Mouse (Mus musculus) left cerebral cortex, adult 11 months (tissue): ENCODE measurements around the gene Upk1a.

ENCODE experiments used
- DNase-seq: peaks from one replicate; pipeline ENCODE4 v3.0.0; 2022; ENCODE audit warnings: low spot score

Upk1a gene

DNA sequence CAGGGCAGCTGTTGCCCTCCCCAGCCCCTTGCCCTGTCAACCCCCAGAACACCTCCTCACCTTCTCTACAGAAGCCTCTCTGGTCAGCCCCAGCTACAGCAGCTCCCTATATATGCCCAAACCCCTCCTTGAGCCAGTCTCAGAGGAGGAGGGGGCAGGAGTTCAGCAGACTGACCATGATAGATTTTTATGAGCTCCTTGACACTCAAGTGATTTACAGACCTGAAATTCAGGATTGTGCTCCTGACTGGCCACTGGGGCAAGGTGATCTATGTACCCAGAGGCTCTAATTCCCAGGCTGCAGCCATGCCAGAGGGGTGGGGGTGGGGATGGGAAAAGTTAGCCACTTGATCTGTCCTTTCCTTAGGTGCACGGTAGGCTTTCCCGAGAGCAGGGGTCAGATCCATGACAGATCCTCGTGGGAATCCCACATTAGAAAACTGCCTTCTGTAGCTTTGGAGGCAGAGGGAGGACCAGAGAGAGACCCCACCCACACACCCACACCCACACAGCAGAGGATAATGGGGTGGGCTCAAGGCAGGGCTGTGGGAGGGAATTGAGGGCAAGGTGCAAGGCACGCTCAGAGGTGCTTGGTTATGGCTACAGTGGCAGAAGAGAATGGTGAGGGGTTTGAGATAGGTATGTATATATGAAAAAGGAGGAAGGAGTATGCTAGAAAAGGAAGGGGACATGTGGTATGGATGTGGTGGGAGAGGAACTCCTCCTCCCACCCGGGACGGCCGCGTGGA lies at the start of gene Upk1a:
Gene Upk1a, minus strand, starts transcription at position 194 of the 749 bp plus-strand sequence.
- DNase-seq: no peak

DNA sequence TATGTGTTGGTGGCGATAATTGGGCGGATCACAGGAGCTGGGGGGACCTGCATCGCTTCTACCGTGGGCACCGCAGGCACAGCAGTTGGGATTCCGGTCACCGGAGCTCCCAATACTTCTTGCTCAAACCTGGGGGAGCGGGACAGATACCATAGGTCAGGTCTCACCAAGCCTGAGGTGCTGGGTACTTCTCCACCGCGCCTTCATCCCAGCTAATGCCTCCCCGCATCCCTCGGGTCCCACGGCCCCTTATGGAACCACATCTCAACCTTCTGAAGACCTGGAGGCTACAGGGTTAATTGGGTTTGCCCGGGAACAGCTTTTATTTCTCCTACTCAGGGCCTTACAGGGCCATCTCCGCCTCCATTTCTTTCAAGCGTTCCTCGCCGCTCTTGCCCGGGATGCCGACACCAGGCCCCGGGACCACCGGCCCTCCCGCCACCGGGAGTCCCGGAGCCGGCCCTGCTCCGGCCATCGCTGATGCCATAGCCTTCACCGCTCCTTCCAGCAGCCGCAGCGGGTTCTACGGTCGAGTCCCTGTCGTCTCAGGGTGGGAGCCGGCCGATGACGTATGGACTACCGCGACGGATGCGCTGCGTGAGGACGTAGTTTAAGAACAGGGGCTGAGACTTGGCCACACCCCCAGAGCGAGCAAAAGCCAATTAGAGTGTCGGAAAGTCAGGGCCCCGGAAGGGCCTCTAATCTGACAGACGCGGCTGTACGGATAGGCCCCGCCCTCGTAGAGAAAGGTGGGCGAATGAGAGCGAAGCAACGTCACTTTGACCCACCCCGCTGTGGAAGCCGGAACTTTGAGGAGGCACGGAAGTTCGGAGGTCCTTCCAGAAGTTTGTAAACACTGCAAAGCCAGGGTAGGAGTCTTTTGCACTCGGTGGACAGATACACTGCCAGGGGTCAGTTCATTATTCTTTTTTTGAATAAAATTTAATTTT lies 37.2 kb upstream of the Upk1a start, which contains the start of gene Rbm42:
Gene Rbm42, minus strand, starts transcription at position 727 of the 950 bp plus-strand sequence.
- DNase-seq: peak; percentile 99

DNA sequence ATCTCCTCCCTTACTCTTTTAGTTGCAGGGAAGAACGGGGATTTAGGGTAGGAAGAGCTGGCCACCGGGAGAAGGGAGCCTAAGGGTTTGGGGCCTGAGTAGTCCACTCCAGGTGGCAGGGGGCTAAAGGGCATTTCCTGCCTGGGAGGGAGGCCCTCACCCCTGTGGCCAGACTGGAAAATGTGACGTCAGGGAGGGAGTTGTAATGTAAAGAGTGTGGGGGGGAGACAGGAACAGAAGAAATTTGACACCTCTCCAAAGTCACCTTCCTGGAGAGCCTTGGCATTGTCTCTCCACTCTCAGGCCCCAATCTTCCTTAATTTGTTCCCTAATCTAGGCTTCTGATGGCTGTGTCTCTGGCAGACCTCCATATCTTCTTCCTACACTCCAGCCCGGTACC lies 26.4 kb upstream of the Upk1a start:
- no peak for DNase-seq

DNA sequence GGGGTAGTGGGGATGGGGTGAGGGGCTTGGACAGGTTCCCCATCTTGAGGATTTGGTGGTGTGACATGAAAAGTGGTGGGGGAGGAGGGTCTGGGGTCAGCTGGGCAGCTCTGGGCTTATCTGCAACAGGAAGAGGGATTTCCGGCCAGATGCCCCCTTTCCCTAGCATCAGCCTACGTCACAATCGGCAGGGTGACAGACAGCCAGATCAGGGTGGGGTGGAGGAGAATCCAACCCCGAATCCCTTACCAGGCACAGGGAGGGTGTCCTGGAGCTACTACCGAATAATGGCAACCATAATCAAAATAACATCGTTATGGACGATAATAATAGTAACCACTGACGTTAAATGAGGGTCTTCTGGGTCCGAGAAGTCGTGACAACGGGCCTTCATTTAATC lies 23.7 kb upstream of the Upk1a start:
- DNase-seq: no peak

DNA sequence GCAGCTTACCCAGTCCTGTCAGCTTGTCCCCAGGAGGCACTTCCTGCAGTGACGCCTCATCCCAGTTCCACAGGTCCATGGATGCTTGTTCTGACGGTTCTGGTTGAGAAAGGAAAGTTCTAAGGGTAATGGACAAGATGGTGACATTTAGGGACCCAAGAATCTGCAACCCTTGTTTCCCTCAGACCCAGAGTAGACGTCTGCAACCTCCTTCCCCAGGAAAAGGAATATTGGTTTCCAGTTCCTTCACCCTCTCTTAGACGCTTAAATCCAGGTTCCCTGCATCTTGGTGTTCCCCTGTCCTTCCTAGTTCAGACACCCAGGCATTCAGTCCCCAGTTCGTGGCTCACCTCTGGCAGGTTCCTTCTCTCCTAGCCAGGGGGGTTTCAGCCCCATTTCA lies 23.1 kb upstream of the Upk1a start, which contains the start of gene Etv2:
Gene Etv2, minus strand, starts transcription at position 101 of the 400 bp plus-strand sequence.
- DNase-seq: no peak

DNA sequence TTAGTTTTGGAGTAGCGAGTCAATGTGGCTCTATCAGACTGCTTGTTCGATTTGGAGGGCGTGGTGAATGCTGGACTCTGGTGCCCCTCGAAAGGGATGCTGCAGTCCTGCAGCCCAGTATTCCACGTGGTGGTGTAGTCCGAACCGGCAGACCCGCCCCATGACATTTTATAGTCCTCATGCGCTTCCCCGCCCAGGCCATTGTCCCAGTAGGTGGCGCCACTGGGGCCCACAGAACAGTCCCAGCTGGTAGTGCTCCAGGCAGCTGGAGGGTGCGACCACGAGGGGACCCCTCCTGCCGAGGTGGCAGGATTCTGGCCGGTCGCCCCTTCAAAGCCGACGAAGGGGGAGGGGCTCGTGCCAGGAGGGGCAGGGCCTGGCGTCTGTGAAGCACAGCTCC lies 22.0 kb upstream of the Upk1a start:
- no peak for DNase-seq

DNA sequence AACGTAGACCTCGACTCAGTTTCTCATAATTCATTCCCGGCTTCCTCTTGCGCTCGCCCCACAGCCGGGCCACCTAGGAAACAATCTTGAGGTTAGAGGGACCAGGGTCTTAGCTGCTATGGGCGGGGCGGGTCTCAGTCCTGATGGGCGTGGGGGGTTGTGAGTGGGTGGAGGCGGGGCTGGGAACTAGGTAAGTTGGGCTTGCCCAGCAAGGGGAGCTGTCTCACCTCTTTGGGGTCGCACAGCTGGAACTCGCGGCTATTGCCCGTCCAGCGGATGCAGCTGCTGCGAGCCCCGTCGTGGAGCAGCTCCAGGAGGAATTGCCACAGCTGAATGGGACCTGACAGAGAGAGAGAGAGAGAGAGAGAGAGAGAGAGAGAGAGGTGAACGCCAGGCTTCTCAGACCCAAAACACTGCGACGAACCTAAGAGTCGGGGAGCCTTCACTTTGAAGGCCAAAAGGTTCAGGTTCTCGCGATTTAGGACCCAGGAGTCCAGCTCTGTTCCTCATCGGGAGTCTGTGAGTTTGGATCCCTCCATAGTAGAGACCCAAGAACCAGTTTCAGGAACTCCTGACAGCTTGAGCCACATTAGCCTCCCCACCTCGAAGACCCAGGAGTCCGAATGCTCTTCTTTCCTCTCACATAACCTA lies 21.2 kb upstream of the Upk1a start:
- DNase-seq: no peak

DNA sequence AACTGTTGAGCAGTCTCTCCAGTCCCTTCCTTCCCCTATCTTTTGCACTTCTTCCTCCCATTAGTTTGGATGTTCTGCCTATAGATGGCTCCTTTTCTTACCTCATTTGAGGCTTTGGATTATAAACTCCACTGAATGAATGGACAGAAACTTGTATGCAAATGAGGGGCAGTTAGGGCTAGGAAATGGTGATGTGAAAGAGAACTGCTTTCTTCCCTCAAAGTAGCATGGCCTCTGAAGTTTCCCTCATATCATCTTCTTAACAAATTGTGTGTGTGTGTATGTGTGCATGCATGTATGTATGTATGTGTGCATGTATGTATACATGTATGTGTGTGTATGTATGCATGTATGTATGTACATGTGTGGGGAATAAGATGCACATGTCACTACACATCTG lies 16.4 kb upstream of the Upk1a start:
- no peak for DNase-seq

DNA sequence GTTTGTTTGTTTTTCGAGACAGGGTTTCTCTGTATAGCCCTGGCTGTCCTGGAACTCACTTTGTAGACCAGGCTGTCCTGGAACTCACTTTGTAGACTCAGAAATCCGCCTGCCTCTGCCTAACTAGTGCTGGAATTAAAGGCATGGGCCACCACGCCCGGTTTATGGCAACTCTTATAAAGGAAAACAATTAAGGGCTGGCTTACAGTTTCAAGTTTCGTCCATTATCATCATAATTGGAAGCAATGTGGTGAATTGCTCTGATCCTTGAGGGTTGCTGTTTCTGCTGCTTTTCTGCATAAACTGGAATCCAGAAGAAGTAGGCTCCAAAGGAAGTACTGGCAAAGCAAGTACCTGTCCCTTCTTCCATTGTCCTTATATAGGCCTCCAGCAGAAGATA lies 14.0 kb upstream of the Upk1a start:
- no peak for DNase-seq

DNA sequence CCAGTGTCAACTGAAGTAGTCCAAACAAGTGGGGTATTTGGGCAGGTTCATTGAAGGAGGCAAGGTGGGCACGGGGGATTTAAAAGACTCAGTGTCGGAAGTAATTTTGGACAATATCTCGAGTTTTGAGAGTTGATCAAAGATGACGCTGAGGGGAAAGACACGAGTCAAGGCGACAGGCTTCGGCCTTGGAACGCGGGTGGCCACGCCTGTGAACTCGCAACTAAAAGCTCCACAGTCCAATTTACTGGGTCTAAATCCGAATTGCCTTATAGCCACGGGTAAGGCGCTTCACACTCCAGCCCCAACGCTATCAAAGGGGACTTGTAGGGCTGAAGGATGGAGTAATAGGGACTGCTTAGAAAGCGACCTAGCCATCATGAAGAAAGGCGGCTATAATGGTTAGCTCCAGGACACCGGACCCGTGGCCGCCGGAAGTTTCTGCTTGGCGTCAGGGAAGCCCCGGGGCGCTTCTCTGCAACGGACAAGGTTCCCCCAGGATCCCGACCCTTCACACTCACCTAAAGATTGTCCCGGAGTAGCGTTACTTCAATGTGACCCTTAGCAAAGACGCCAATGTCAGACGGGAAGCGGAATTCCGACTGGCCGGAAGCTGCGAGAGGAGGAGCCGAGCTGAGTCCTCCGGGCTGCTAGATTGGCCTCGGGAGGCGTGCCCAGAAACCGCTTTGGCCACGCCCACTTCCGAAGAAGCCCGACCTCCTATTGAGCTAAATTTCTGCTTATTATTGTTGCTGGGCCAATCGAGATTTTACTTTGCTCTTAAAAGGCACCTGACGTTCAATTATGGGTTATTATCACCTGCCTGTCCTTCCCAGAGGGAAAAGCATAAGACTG lies 13.1 kb upstream of the Upk1a start, which contains the start of gene Cox6b1:
Gene Cox6b1, minus strand, starts transcription at position 622 of the 855 bp plus-strand sequence.
- DNase-seq: peak; percentile 81

DNA sequence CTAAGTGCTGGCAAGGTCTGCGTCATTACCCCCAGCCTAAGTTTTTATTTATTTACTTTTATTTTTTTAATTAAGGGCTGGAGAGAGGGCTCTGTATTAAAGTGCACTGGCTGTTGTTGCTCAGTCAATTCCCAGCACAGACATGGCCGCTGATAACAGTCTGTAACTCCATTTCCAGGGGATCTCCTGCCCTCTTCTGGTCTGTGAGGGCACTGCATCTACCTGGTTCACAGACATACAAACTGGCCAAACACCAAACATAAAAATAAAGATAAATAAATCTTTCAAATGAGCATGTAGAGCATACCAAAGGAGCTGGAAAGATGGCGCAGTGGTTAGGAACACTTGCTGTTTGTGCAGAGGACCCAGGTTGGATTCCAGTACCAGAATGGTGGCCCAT lies 6.6 kb upstream of the Upk1a start:
- DNase-seq: no peak

DNA sequence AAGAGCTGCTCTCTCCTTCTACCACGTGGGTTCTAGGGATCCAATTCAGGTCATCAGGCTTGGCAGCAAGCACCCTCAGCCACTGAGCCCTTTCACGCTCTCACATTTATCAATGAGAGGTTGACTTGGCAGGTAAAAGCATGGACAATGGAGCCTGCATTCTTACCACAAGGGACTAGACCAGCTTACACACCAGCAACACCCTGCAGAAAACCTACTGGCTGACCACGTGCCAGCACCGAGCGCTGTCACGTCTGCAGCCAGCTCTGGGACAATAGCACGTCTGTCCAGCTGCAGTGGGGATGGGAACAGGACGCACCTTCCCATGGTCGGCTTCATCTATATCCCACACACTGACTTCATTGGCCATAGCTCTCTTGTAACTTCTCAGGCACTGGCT lies 6.0 kb upstream of the Upk1a start:
- DNase-seq: no peak

DNA sequence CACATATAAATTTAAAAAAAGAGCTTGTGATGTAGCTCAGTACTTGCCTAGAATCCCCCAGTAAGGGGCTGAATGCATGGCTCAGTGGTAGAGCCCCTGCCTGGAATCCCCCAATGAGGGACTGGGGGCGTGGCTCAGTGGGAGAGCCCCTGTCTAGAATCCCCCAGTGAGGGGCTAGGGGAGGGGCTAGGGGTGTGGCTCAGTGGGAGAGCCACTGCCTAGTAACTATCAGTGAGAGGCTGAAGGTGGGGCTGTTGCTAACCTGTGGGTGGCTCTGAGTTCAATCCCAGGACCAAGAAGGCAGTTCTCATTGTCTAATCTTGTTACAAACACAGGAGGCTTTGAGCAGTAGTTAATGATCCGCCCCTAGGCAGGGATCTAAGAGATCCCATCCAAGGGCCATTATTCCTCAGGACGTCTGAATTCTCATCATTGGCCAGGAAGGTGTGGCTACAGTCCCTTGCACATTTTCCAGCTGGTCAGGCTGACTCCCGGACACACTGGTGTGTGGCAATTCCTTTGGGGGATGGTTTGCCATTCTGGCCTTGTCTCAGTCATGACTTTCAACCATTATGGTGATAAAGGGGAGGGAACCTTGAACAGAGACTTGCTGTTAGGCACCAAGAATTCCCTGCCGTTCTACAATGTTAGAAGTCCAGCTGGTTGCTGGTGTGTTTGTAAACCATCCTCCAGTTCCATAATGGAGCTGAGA lies 2.6 kb upstream of the Upk1a start:
- no peak for DNase-seq

DNA sequence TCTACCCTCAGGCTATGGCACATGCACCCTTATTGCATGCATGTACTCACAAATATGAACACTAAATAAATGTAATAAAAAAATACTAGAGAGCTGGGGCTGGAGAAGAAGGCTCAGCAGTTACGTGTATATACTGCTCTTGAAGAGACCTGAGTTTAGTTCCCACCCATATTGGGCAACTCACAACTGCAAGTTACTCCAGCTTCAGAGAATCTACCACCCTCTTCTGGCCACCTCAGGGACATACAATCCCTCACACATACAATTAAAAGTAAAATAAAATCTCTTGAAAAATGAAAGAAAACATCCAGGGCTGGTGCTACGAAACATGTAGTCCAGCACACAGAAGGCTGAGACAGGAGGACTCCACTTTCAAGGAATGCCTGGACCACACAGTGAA lies 1.8 kb upstream of the Upk1a start:
- no peak for DNase-seq

DNA sequence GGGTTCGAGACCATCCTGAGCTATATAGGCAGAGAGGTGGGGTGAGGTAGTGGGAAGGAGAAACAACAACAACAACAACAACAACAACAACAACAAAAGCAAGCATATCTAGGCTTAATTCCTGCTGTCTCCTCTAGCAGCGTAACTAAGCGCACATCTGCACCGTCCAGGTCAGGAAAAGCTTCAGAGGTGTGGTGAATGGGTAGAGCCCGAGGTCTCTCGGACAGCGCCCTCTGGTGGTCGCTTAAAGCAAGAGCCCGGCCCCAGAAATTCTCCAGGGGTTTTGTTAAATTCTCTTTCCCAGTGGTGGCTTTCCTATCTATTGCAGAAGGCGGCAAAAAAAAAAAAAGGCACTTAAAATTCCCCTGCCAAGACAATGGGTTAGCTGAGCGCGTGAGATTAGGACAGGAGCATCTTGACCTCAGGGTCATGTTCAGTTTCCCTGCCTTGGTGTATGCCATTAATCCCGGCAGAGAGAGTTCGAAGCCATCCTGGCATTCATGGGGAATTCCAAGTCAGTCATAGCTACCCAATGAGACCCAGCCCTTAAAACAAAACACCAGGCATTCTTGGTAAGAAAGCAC lies 974 bp upstream of the Upk1a start:
- DNase-seq: no peak

DNA sequence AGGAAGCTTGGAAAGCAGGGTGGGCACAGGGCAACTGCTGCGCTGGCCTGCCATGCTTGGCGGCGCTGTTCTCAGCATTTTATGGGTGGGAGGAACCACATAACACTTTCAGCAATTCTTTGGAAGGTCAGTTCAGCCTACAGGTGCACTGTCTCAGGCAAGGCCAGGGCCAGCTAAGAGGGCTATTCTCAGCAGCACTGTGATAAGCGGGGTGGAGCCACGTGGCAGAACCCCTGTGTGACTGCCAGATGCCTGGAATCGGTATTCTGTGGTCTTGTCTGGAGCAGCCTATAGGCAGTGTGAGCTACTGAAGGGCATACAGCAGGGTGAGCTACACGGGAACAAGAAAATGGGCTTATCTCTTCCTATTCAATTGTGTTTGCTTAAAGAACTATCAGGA lies 2.6 kb downstream of the Upk1a start:
- no peak for DNase-seq

DNA sequence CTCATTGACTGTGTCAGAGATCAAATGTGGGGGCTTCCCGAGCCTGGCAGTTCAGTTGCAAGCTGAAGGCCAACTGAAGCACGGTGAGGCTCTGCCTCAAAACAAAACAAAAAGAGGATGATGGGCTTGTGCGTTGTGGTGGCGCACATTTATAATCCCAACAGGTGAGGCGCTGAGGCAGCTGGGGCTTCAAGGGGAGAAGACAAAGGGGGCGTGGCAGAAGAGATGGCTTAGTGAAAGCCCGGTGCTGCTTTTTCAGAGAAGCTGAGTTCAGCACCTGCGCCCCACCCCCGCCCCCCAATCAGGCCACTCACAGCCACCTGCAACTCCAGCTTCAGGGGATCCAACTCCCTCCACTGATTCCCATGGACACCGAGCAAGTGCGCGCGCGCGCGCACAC lies 4.2 kb downstream of the Upk1a start:
- DNase-seq: no peak

DNA sequence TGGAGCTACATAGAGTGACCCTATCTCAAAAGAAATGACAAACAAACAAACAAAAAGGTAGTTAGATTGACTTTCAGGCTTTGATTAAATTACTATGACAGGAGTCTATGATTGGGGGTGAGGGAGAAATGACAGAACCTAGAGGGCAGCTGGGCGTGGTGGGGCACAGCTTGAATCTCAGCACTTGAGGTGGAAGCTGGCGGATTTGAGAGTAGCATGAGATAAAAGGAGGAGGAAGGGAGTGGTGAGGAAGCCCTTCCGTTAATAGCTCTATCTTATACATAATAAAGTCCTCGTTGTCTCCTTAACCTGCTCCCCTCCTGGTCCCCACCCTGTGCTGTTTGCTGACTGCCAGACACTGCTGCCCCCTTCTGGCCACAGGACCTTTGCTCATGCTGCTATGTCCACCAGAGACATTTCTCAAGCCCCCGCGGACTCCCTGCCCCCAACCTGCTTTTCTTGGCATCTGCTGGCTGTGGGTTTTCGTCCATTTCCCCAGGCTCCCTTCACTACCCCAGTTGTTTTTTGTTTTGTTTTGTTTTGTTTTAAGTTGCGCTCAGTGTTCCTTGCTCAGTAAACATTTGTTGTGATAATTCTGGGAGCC lies 4.8 kb downstream of the Upk1a start:
- DNase-seq: no peak

DNA sequence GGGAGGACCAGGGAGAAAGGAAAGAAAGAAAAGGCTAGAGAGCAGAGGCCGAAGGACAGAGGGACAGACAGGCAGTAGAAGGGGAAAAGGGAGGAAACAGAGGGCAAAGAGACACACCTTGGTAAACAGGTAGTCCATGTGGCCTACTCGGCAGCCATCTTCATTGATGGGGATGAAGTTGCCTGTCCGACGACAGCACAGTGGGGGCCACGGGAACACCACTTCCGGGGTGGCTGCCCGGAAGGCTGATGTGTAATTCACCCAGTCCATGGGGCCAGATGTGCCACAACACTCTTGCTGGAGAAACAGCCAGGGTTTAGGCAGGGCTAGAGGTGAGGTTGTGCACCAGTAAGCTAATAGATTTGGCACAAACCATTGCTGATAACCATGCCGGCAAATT lies 7.7 kb downstream of the Upk1a start:
- DNase-seq: no peak

DNA sequence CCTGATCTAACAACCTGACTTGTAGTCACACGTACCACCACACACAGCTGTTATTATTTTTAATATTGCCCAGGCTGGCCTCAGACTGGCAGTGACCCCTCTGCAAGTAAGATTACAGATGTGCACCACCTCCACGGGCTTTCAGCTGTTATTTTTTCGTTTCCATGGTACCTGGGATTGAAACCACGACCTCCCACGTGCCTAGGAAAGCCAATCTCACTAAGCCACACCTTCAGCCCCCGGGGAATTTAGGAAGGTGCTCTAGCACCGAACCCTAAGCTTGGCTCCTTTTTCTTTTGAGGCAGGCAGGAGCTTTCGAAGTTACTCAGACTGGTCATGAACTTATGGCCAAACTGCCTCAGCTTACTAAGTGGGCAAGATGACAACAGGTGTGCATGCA lies 8.2 kb downstream of the Upk1a start:
- no peak for DNase-seq
